28 mouse cellular contexts compared by ENCODE assay signal in the genomic region with DNA sequence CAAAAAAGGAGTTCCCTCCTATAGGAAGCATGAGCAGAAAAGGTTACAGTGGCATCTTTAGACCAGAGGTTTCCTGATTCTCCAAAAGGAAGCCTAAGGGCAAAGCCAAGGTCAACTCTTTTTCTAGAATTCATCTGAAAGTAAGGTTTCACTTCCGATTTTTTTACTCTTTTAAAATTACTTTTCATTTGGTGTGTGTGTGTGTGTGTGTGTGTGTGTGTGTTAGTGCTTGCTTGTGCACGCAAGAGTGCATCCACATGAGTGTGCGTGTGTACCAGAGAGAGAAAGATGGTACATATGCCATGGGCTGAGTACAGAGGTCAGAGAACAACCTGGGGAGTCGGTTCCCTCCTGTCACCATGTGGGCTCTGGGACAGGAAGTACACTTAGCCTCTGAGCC. TPM values are rescaled to one million over a fixed set of nuclear protein-coding genes. Genes with fewer than 3 reads are reported as not detected.
"Had no signal": no experiment of that assay in that cellular context is flagged by ENCODE, and none has a peak within 500 bp of the region (broad histone marks: within the 10 kb centered on the region; RNA-seq: fewer than 3 reads in every experiment).

No protein-coding gene starts in this region.

RNA-seq across cellular contexts. Expression of gene Spata3, which starts 27.7 kb away (rescaled TPM):
- total RNA-seq: heart, postnatal 10 days; heart, postnatal 14 days; heart, postnatal 25 days; heart, postnatal 36 days; heart, postnatal 4 days; hematopoietic stem cell, adult 5-6 weeks had no signal
- polyA plus RNA-seq: heart, embryonic 12.5 days; heart, embryonic 13.5 days; heart, embryonic 14.5 days; heart, embryonic 15.5 days; heart, embryonic 16.5 days; heart, postnatal 0 days; hindbrain, embryonic 10.5 days; hindbrain, embryonic 11.5 days; hindbrain, embryonic 12.5 days; intestine, embryonic 14.5 days; intestine, embryonic 15.5 days; intestine, embryonic 16.5 days; intestine, postnatal 0 days; kidney, embryonic 15.5 days; kidney, embryonic 16.5 days; large intestine, adult 2 months had no signal

RNA-seq across cellular contexts. Expression of gene Gpr55, which starts 28.1 kb away (rescaled TPM):
- total RNA-seq: heart, postnatal 10 days; heart, postnatal 14 days; heart, postnatal 25 days; heart, postnatal 36 days; heart, postnatal 4 days; layer of hippocampus, adult 2 months; layer of hippocampus, postnatal 14 days; layer of hippocampus, postnatal 36 days had no signal
- polyA plus RNA-seq: heart, postnatal 0 days; hindbrain, embryonic 10.5 days; intestine, embryonic 14.5 days; kidney, adult 2 months; kidney, embryonic 14.5 days had no signal

RNA-seq across cellular contexts. Expression of gene 2810459M11Rik, which starts 56.8 kb away (rescaled TPM):
- total RNA-seq: heart, postnatal 10 days; heart, postnatal 14 days; heart, postnatal 25 days; heart, postnatal 36 days; heart, postnatal 4 days; hematopoietic stem cell, adult 5-6 weeks had no signal
- polyA plus RNA-seq: heart, postnatal 0 days; inflammation-experienced regulatory T-cells, adult 6 months had no signal
